ENCODE assay signal across 15 mouse cellular contexts in genomic region chr16:95363632-95364465, GRCm38 (mm10).
DNase-seq lines count a peak whose midpoint lies in the region; ATAC-seq and TF ChIP-seq lines count a peak whose summit lies in the region.
"Had no signal": no experiment of that assay in that cellular context is flagged by ENCODE, and none has a peak within 500 bp of the region (broad histone marks: within the 10 kb centered on the region; RNA-seq: fewer than 3 reads in every experiment).

No protein-coding gene starts in this region.

- peak; percentile 31 for DNase-seq in liver, adult 2 months (ENCODE audit: extremely low read depth, low read depth, low spot score)
- no peak for DNase-seq in liver, embryonic 11.5 days (ENCODE audit: low spot score)
- DNase-seq in NIH3T3 (ENCODE audit: low read depth) = peak; percentile 24
- peak; percentile 75 for DNase-seq in brain, embryonic 14.5 days (ENCODE audit: low read depth)
- DNase-seq in right cerebral cortex, postnatal 4 days = no peak
- DNase-seq: cerebellum, adult 9-11 months; kidney, adult 2 months; kidney, postnatal 14 days; thymus, postnatal 14 days had no signal

- no peaks in the 10 kb centered on the region for H3K36me3 ChIP-seq in liver, adult 2 months (ENCODE audit: control insufficient read depth, insufficient read depth, low read length)
- H3K36me3 ChIP-seq in liver, embryonic 11.5 days (ENCODE audit: control insufficient read depth, insufficient read depth, low read length) = no peaks in the 10 kb centered on the region
- H3K36me3 ChIP-seq in intestine, postnatal 0 days (ENCODE audit: control insufficient read depth, insufficient read depth) = no peaks in the 10 kb centered on the region
- H3K36me3 ChIP-seq: hindbrain, embryonic 15.5 days; midbrain, embryonic 10.5 days had no signal

- TF ChIP-seq CTCF in liver, adult 2 months (IDR thresholded peaks at IDR 0.05; ENCODE audit: low read depth, low read length) = no peak
- TF ChIP-seq CTCF in brain, embryonic 14.5 days (IDR thresholded peaks at IDR 0.05; ENCODE audit: borderline replicate concordance, extremely low read depth, insufficient read depth, insufficient read length) = no peak
- TF ChIP-seq CTCF in intestine, postnatal 0 days (IDR thresholded peaks at IDR 0.05; ENCODE audit: low read depth) = no peak

- no peak for ATAC-seq in liver, embryonic 11.5 days (replicated peaks; ENCODE audit: low FRiP score)
- ATAC-seq in intestine, postnatal 0 days = no peak
- no peak for ATAC-seq in erythroid progenitor cell, adult 5-6 weeks (replicated peaks; ENCODE audit: low FRiP score, poor library complexity, severe bottlenecking)

- WGBS in liver, adult 2 months = 68% methylated on average over 18 of the region's 18 CpGs
- 89% methylated on average over 17 of the region's 18 CpGs for WGBS in liver, embryonic 11.5 days
- WGBS in intestine, postnatal 0 days = 71% methylated on average over 18 of the region's 18 CpGs

- H3K27ac ChIP-seq in liver, adult 2 months (replicated peaks; ENCODE audit: insufficient read depth, low read depth, low read length) = no peak overlapping the region
- H3K27ac ChIP-seq in liver, embryonic 11.5 days (ENCODE audit: low read depth, low read length) = no peak overlapping the region
- H3K27ac ChIP-seq in intestine, postnatal 0 days (ENCODE audit: low read depth, low read length) = no peak overlapping the region; the same call in 1 of the 2 replicates
- H3K27ac ChIP-seq: hindbrain, embryonic 15.5 days; limb, embryonic 13.5 days; midbrain, embryonic 10.5 days had no signal

- H3K9me3 ChIP-seq in liver, embryonic 11.5 days (ENCODE audit: control insufficient read depth, low read length) = no peaks in the 10 kb centered on the region
- no peaks in the 10 kb centered on the region for H3K9me3 ChIP-seq in intestine, postnatal 0 days (ENCODE audit: control insufficient read depth)
- H3K9me3 ChIP-seq: hindbrain, embryonic 15.5 days; limb, embryonic 13.5 days; midbrain, embryonic 10.5 days had no signal

- no peaks in the 10 kb centered on the region for H3K79me2 ChIP-seq in liver, adult 2 months (ENCODE audit: control insufficient read depth, insufficient read depth, low read length)

- no peak overlapping the region for H3K4me2 ChIP-seq in liver, embryonic 11.5 days
- H3K4me2 ChIP-seq in intestine, postnatal 0 days (replicated peaks; ENCODE audit: low read depth) = peak overlapping the region; percentile 27; the same call in 1 of the 2 replicates
- H3K4me2 ChIP-seq: heart, embryonic 11.5 days; hindbrain, embryonic 15.5 days; limb, embryonic 13.5 days had no signal

- no peak for TF ChIP-seq POLR2A in liver, adult 2 months (IDR thresholded peaks at IDR 0.05; ENCODE audit: extremely low read depth, insufficient read depth, low read length)
- no peak for TF ChIP-seq POLR2A in brain, embryonic 14.5 days (IDR thresholded peaks at IDR 0.05; ENCODE audit: borderline replicate concordance, extremely low read depth, insufficient read depth, insufficient read length, poor library complexity, severe bottlenecking)

- H3K4me3 ChIP-seq in liver, adult 2 months (ENCODE audit: insufficient read depth, low read depth, low read length) = no peak overlapping the region
- no peak overlapping the region for H3K4me3 ChIP-seq in liver, embryonic 11.5 days (ENCODE audit: low read depth, low read length)
- H3K4me3 ChIP-seq in intestine, postnatal 0 days (ENCODE audit: low read depth, low read length) = no peak overlapping the region
- H3K4me3 ChIP-seq: hindbrain, embryonic 15.5 days; limb, embryonic 13.5 days; midbrain, embryonic 10.5 days had no signal

- no peaks in the 10 kb centered on the region for H3K27me3 ChIP-seq in liver, adult 2 months (ENCODE audit: control insufficient read depth, insufficient read depth, low read length)
- H3K27me3 ChIP-seq in liver, embryonic 11.5 days (replicated peaks; ENCODE audit: control insufficient read depth, insufficient read depth, low read length) = no peaks in the 10 kb centered on the region
- H3K27me3 ChIP-seq in intestine, postnatal 0 days (replicated peaks; ENCODE audit: control insufficient read depth, insufficient read depth, low read length) = no peaks in the 10 kb centered on the region
- H3K27me3 ChIP-seq: hindbrain, embryonic 15.5 days; limb, embryonic 13.5 days had no signal

- no peaks in the 10 kb centered on the region; the same call in 1 of the 2 replicates for H3K4me1 ChIP-seq in liver, adult 2 months (ENCODE audit: control insufficient read depth, insufficient read depth, low read length)
- no peaks in the 10 kb centered on the region for H3K4me1 ChIP-seq in liver, embryonic 11.5 days (replicated peaks; ENCODE audit: control insufficient read depth, insufficient read depth, low read length)
- H3K4me1 ChIP-seq in intestine, postnatal 0 days (replicated peaks; ENCODE audit: control insufficient read depth, insufficient read depth, low read length) = no peaks in the 10 kb centered on the region
- H3K4me1 ChIP-seq: midbrain, embryonic 10.5 days had no signal

- H3K9ac ChIP-seq in liver, adult 2 months (ENCODE audit: low read depth, low read length) = no peak overlapping the region
- no peak overlapping the region for H3K9ac ChIP-seq in liver, embryonic 11.5 days (ENCODE audit: low read depth, low read length)
- H3K9ac ChIP-seq in intestine, postnatal 0 days (ENCODE audit: low read depth, low read length) = no peak overlapping the region
- H3K9ac ChIP-seq: hindbrain, embryonic 15.5 days; limb, embryonic 13.5 days had no signal

Comparison
In these comparisons a context has a peak if more than half of its experiments do, and no peak if none do; other contexts are left out.
1. DNase-seq: peak in liver, adult 2 months (single experiment), NIH3T3 (single experiment) and brain, embryonic 14.5 days (single experiment); none in liver, embryonic 11.5 days (single experiment) and right cerebral cortex, postnatal 4 days (single experiment).